Mouse (Mus musculus) brain, embryonic 14.5 days (tissue): ENCODE data around the gene Olfr97.

Experiments
- CTCF ChIP-seq: fragments of 200-500 bp; IDR thresholded peaks from 2 replicates; pipeline ENCODE4 v1.5.1; 2012; ENCODE audit warnings: inconsistent platforms, mild to moderate bottlenecking, moderate library complexity, borderline replicate concordance; ENCODE audit not compliant: insufficient read depth, insufficient read length; ENCODE audit errors: extremely low read depth
- POLR2A ChIP-seq: fragments of 200-500 bp; IDR thresholded peaks from 2 replicates; pipeline ENCODE4 v1.6.1; 2012; ENCODE audit warnings: mild to moderate bottlenecking, inconsistent platforms, borderline replicate concordance; ENCODE audit not compliant: poor library complexity, insufficient read depth, insufficient read length, severe bottlenecking; ENCODE audit errors: extremely low read depth

DNA sequence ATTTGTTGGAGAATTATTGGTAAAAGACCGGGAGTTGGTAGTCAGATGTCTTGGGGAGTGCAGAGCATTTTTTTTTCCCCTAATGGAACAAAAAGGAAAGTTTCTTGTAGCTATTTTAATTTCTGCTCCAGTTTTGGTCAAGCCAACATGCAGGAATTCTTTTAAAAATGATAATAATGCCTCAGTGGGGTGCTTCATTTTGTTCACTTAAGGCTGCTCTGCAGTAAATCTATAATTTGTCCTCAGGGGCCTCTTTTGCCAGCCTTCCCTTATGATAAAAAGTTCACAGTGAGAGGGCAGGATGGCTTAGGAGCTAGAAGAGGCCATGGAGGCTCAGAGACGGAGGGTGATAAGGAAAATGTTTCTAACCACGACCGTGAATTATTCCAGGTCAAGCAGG, 17.3 kb downstream of the Olfr97 start, which contains the start of gene Olfr96:
- TF ChIP-seq CTCF (no peak), POLR2A (no peak)
